Mouse (Mus musculus) retina, postnatal 7 days (tissue): ENCODE results near the gene Plcd1.

Source experiments
- DNase-seq: peaks from one replicate; pipeline ENCODE4 v3.0.0-alpha.2; 2012; ENCODE audit warnings: low read depth, low spot score

Plcd1 gene

DNA sequence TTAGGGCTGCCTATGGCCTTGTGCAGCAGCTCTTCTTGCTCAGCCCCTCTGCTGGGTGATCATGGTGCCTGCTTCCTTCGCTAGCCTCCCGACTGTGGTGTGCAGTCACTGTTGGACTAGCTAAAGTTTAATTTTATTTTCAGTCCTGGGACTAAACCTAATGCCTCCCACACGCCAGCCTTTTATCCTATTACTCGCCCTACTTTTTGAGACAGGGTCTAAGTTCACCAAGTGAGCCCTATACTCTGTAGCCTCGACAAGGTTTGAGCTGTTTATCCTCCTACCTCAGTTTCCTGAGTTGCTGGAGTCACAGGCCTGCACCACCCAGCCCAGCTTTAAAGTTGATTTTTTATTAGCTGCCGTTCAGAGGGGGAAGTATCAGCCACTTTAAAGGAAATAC, 68.0 kb downstream of the Plcd1 start:
- DNase-seq = no peak

- DNase-seq = no peak
Observed at GRCm38 (mm10) chr9:119021731-119022130, 71.6 kb downstream of the Plcd1 start.
